Mouse (Mus musculus): Measurements from ENCODE around the gene Elmo1. TPM values are rescaled to one million over a fixed set of nuclear protein-coding genes. Genes with fewer than 3 reads are reported as not detected.

Elmo1 gene
- polyA plus RNA-seq, 1 experiment from 2014 or later, result 11.9 TPM

GRCm38 (mm10) chr13:20050149-20050548, 40.2 kb upstream of the Elmo1 start:
- H3K9ac ChIP-seq (ENCODE audit: low read length), result no peak overlapping the region
- no peaks in the 10 kb centered on the region for H3K9me3 ChIP-seq (replicated peaks; ENCODE audit: control insufficient read depth, low read length)
- H3K4me2 ChIP-seq (ENCODE audit: low read depth, low read length), result no peak overlapping the region
- no peak overlapping the region for H3K4me3 ChIP-seq (replicated peaks; ENCODE audit: low read length)
- H3K27me3 ChIP-seq (ENCODE audit: control insufficient read depth, insufficient read depth, low read length), result no peaks in the 10 kb centered on the region
- H3K27ac ChIP-seq (ENCODE audit: low read length), result no peak overlapping the region
- no peak for ATAC-seq (ENCODE audit: insufficient read depth, low FRiP score)
- H3K36me3 ChIP-seq (ENCODE audit: control insufficient read depth, insufficient read depth, low read length), result no peaks in the 10 kb centered on the region
- H3K4me1 ChIP-seq (ENCODE audit: control insufficient read depth, insufficient read depth, low read length), result peaks cover 2% of the 10 kb centered on the region
- 80% methylated on average over 10 of the region's 10 CpGs for WGBS

GRCm38 (mm10) chr13:20057926-20058325, 32.5 kb upstream of the Elmo1 start:
- Histone ChIP-seq H3K36me3 (ENCODE audit: control insufficient read depth, insufficient read depth, low read length) (no peaks in the 10 kb centered on the region), H3K4me1 (ENCODE audit: control insufficient read depth, insufficient read depth, low read length) (no peaks in the 10 kb centered on the region), H3K9ac (ENCODE audit: low read length) (no peak overlapping the region), H3K9me3 (replicated peaks; ENCODE audit: control insufficient read depth, low read length) (no peaks in the 10 kb centered on the region), H3K27ac (ENCODE audit: low read length) (no peak overlapping the region), H3K4me3 (replicated peaks; ENCODE audit: low read length) (no peak overlapping the region), H3K27me3 (ENCODE audit: control insufficient read depth, insufficient read depth, low read length) (no peaks in the 10 kb centered on the region), H3K4me2 (ENCODE audit: low read depth, low read length) (no peak overlapping the region)
- WGBS, result 82% methylated on average over 1 of the region's 1 CpGs
- ATAC-seq (ENCODE audit: insufficient read depth, low FRiP score), result no peak

GRCm38 (mm10) chr13:20061031-20061430, 29.4 kb upstream of the Elmo1 start:
- Histone ChIP-seq H3K4me1 (ENCODE audit: control insufficient read depth, insufficient read depth, low read length) (no peaks in the 10 kb centered on the region), H3K4me2 (ENCODE audit: low read depth, low read length) (no peak overlapping the region), H3K36me3 (ENCODE audit: control insufficient read depth, insufficient read depth, low read length) (no peaks in the 10 kb centered on the region), H3K4me3 (replicated peaks; ENCODE audit: low read length) (no peak overlapping the region), H3K27ac (ENCODE audit: low read length) (no peak overlapping the region), H3K9me3 (replicated peaks; ENCODE audit: control insufficient read depth, low read length) (no peaks in the 10 kb centered on the region), H3K27me3 (ENCODE audit: control insufficient read depth, insufficient read depth, low read length) (no peaks in the 10 kb centered on the region), H3K9ac (ENCODE audit: low read length) (no peak overlapping the region)
- 68% methylated on average over 5 of the region's 5 CpGs for WGBS
- ATAC-seq (ENCODE audit: insufficient read depth, low FRiP score), result no peak

- 65% methylated on average over 5 of the region's 5 CpGs for WGBS
- no peak for ATAC-seq (ENCODE audit: insufficient read depth, low FRiP score)
- Histone ChIP-seq H3K9me3 (replicated peaks; ENCODE audit: control insufficient read depth, low read length) (no peaks in the 10 kb centered on the region), H3K4me2 (ENCODE audit: low read depth, low read length) (no peak overlapping the region), H3K27ac (ENCODE audit: low read length) (no peak overlapping the region), H3K4me3 (replicated peaks; ENCODE audit: low read length) (no peak overlapping the region), H3K9ac (ENCODE audit: low read length) (no peak overlapping the region), H3K4me1 (ENCODE audit: control insufficient read depth, insufficient read depth, low read length) (no peaks in the 10 kb centered on the region), H3K27me3 (ENCODE audit: control insufficient read depth, insufficient read depth, low read length) (no peaks in the 10 kb centered on the region), H3K36me3 (ENCODE audit: control insufficient read depth, insufficient read depth, low read length) (no peaks in the 10 kb centered on the region)
Measured at GRCm38 (mm10) chr13:20063331-20063730, 27.1 kb upstream of the Elmo1 start.

GRCm38 (mm10) chr13:20072043-20072442, 18.4 kb upstream of the Elmo1 start:
- Histone ChIP-seq H3K4me2 (ENCODE audit: low read depth, low read length) (no peak overlapping the region), H3K9me3 (replicated peaks; ENCODE audit: control insufficient read depth, low read length) (no peaks in the 10 kb centered on the region), H3K27me3 (ENCODE audit: control insufficient read depth, insufficient read depth, low read length) (no peaks in the 10 kb centered on the region), H3K4me3 (replicated peaks; ENCODE audit: low read length) (no peak overlapping the region), H3K9ac (ENCODE audit: low read length) (no peak overlapping the region), H3K36me3 (ENCODE audit: control insufficient read depth, insufficient read depth, low read length) (no peaks in the 10 kb centered on the region), H3K4me1 (ENCODE audit: control insufficient read depth, insufficient read depth, low read length) (no peaks in the 10 kb centered on the region), H3K27ac (ENCODE audit: low read length) (no peak overlapping the region)
- ATAC-seq (ENCODE audit: insufficient read depth, low FRiP score), result no peak

- Histone ChIP-seq H3K9me3 (replicated peaks; ENCODE audit: control insufficient read depth, low read length) (no peaks in the 10 kb centered on the region), H3K27me3 (ENCODE audit: control insufficient read depth, insufficient read depth, low read length) (no peaks in the 10 kb centered on the region), H3K4me2 (ENCODE audit: low read depth, low read length) (no peak overlapping the region), H3K27ac (ENCODE audit: low read length) (no peak overlapping the region), H3K4me1 (ENCODE audit: control insufficient read depth, insufficient read depth, low read length) (no peaks in the 10 kb centered on the region), H3K4me3 (replicated peaks; ENCODE audit: low read length) (no peak overlapping the region), H3K9ac (ENCODE audit: low read length) (no peak overlapping the region), H3K36me3 (ENCODE audit: control insufficient read depth, insufficient read depth, low read length) (no peaks in the 10 kb centered on the region)
- ATAC-seq (ENCODE audit: insufficient read depth, low FRiP score), result no peak
- WGBS, result 82% methylated on average over 5 of the region's 5 CpGs
Measured at GRCm38 (mm10) chr13:20072994-20073393, 17.4 kb upstream of the Elmo1 start.

GRCm38 (mm10) chr13:20076521-20076920, 13.9 kb upstream of the Elmo1 start:
- H3K9ac ChIP-seq (ENCODE audit: low read length), result no peak overlapping the region
- WGBS, result 77% methylated on average over 1 of the region's 1 CpGs
- no peaks in the 10 kb centered on the region; the same call in 1 of the 2 replicates for H3K9me3 ChIP-seq (replicated peaks; ENCODE audit: control insufficient read depth, low read length)
- H3K36me3 ChIP-seq (ENCODE audit: control insufficient read depth, insufficient read depth, low read length), result no peaks in the 10 kb centered on the region
- no peak overlapping the region for H3K4me3 ChIP-seq (replicated peaks; ENCODE audit: low read length)
- H3K4me1 ChIP-seq (ENCODE audit: control insufficient read depth, insufficient read depth, low read length), result no peaks in the 10 kb centered on the region
- no peaks in the 10 kb centered on the region for H3K27me3 ChIP-seq (ENCODE audit: control insufficient read depth, insufficient read depth, low read length)
- no peak overlapping the region for H3K4me2 ChIP-seq (ENCODE audit: low read depth, low read length)
- no peak for ATAC-seq (ENCODE audit: insufficient read depth, low FRiP score)
- no peak overlapping the region for H3K27ac ChIP-seq (ENCODE audit: low read length)

GRCm38 (mm10) chr13:20077237-20077636, 13.2 kb upstream of the Elmo1 start:
- Histone ChIP-seq H3K4me1 (ENCODE audit: control insufficient read depth, insufficient read depth, low read length) (no peaks in the 10 kb centered on the region), H3K27me3 (ENCODE audit: control insufficient read depth, insufficient read depth, low read length) (no peaks in the 10 kb centered on the region), H3K4me2 (ENCODE audit: low read depth, low read length) (no peak overlapping the region), H3K4me3 (replicated peaks; ENCODE audit: low read length) (no peak overlapping the region), H3K9me3 (replicated peaks; ENCODE audit: control insufficient read depth, low read length) (no peaks in the 10 kb centered on the region; the same call in 1 of the 2 replicates), H3K36me3 (ENCODE audit: control insufficient read depth, insufficient read depth, low read length) (no peaks in the 10 kb centered on the region), H3K9ac (ENCODE audit: low read length) (no peak overlapping the region), H3K27ac (ENCODE audit: low read length) (no peak overlapping the region)
- ATAC-seq (ENCODE audit: insufficient read depth, low FRiP score), result no peak
- WGBS, result 88% methylated on average over 3 of the region's 3 CpGs

GRCm38 (mm10) chr13:20090711-20091603, 561 bp downstream of the Elmo1 start:
- Histone ChIP-seq H3K9me3 (replicated peaks; ENCODE audit: control insufficient read depth, low read length) (no peaks in the 10 kb centered on the region), H3K4me3 (replicated peaks; ENCODE audit: low read length) (peak overlapping the region; percentile 84), H3K9ac (ENCODE audit: low read length) (peak overlapping the region; percentile 85), H3K4me1 (ENCODE audit: control insufficient read depth, insufficient read depth, low read length) (peaks cover 4% of the 10 kb centered on the region; the same call in 1 of the 2 replicates), H3K36me3 (ENCODE audit: control insufficient read depth, insufficient read depth, low read length) (no peaks in the 10 kb centered on the region), H3K27ac (ENCODE audit: low read length) (peak overlapping the region; percentile 80), H3K4me2 (ENCODE audit: low read depth, low read length) (peak overlapping the region; percentile 88), H3K27me3 (ENCODE audit: control insufficient read depth, insufficient read depth, low read length) (no peaks in the 10 kb centered on the region)
- ATAC-seq (ENCODE audit: insufficient read depth, low FRiP score), result peak; percentile 67
- under 1% methylated on average over 90 of the region's 93 CpGs for WGBS
